Mouse (Mus musculus): ENCODE measurements at regions not wholly inside any gene's neighbourhood (a gene's known extent, or its start where the extent isn't known, plus 50 kb on each side); places are given as distances from the start of the nearest gene placed in this dataset.
"Not testable (repeated sequence)": the region's sequence is repeated elsewhere in the genome, so short reads cannot be mapped to it uniquely, and the experiment has no call there.

DNA sequence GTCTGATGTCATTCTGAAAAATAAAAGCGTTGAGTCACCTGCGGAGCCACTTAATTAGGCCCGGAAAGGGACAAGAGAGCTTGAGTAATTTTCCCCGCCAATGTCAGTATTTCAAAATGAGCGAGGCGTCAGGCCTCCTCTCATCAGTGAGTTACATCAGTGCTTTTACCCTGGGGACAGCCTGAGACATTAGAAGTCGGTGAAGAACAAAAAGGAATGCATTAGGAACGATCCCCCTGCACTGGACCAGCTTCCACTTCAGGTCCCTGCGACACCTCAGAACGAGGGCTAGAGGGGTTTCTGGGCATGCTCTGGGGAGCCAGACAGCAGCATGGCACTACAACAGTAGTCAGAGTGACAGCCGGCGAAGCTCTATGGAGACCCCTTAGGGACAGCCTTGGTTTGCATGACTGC is 162.3 kb downstream of the Bcl2l11 start:
- Histone ChIP-seq H3K36me3 (ENCODE audit: control insufficient read depth, insufficient read depth, low read length) (no peaks in the 10 kb centered on the region), H3K4me2 (replicated peaks; ENCODE audit: low read depth, low read length) (no peak overlapping the region; the same call in 1 of the 2 replicates), H3K27me3 (ENCODE audit: control insufficient read depth, insufficient read depth, low read length) (no peaks in the 10 kb centered on the region), H3K9ac (ENCODE audit: low read depth, low read length) (no peak overlapping the region), H3K9me3 (ENCODE audit: control insufficient read depth, low read length) (no peaks in the 10 kb centered on the region), H3K27ac (ENCODE audit: low read depth, low read length) (0 out of 2 replicates have a peak overlapping the region, but pooled peaks have one; percentile 0), H3K4me3 (ENCODE audit: low read depth, low read length) (no peak overlapping the region), H3K4me1 (replicated peaks; ENCODE audit: control insufficient read depth, insufficient read depth, low read length) (peaks cover 2% of the 10 kb centered on the region; the same call in 1 of the 2 replicates)
- ATAC-seq (ENCODE audit: low FRiP score) (peak; percentile 49; the same call in 1 of the 2 replicates), DNase-seq (ENCODE audit: low spot score) (peak; percentile 18)
- 38% methylated on average over 12 of the region's 12 CpGs for WGBS

GRCm38 (mm10) chr2:128290609-128291008 is 164.8 kb downstream of the Bcl2l11 start:
- 92% methylated on average over 3 of the region's 3 CpGs for WGBS
- Histone ChIP-seq H3K36me3 (ENCODE audit: control insufficient read depth, insufficient read depth, low read length) (no peaks in the 10 kb centered on the region), H3K4me2 (replicated peaks; ENCODE audit: low read depth, low read length) (no peak overlapping the region), H3K4me3 (ENCODE audit: low read depth, low read length) (no peak overlapping the region), H3K4me1 (replicated peaks; ENCODE audit: control insufficient read depth, insufficient read depth, low read length) (peaks cover 2% of the 10 kb centered on the region; the same call in 1 of the 2 replicates), H3K9me3 (ENCODE audit: control insufficient read depth, low read length) (no peaks in the 10 kb centered on the region), H3K9ac (ENCODE audit: low read depth, low read length) (no peak overlapping the region), H3K27me3 (ENCODE audit: control insufficient read depth, insufficient read depth, low read length) (no peaks in the 10 kb centered on the region), H3K27ac (ENCODE audit: low read depth, low read length) (no peak overlapping the region)
- ATAC-seq (ENCODE audit: low FRiP score) (no peak), DNase-seq (ENCODE audit: low spot score) (no peak)

GRCm38 (mm10) chr2:128294610-128295009 is 168.8 kb downstream of the Bcl2l11 start:
- 73% methylated on average over 3 of the region's 3 CpGs for WGBS
- Histone ChIP-seq H3K27me3 (ENCODE audit: control insufficient read depth, insufficient read depth, low read length) (no peaks in the 10 kb centered on the region), H3K27ac (ENCODE audit: low read depth, low read length) (no peak overlapping the region), H3K4me2 (replicated peaks; ENCODE audit: low read depth, low read length) (no peak overlapping the region), H3K9me3 (ENCODE audit: control insufficient read depth, low read length) (no peaks in the 10 kb centered on the region), H3K4me1 (replicated peaks; ENCODE audit: control insufficient read depth, insufficient read depth, low read length) (no peaks in the 10 kb centered on the region), H3K36me3 (ENCODE audit: control insufficient read depth, insufficient read depth, low read length) (no peaks in the 10 kb centered on the region), H3K9ac (ENCODE audit: low read depth, low read length) (no peak overlapping the region), H3K4me3 (ENCODE audit: low read depth, low read length) (no peak overlapping the region)
- DNase-seq (ENCODE audit: low spot score) (no peak), ATAC-seq (ENCODE audit: low FRiP score) (no peak)

DNA sequence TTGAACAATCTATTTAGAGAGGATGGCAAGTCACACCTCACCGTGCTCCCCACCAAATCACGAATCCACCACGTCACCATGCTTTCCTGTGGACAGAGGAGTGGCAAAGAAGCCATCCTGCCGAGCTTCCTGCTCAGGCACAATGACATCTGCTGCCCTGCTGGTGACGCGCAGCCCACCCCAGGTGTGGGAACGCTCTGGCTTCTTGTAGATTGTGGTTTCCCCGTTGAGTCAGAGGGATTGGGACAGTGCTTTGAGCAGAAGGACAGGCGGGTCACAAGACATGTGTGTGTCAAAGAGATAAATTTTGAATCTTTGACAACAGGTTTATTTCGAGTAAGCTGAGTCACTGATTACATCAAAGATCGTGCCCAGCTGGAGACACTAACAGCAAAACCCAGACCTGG is 169.2 kb downstream of the Bcl2l11 start:
- Histone ChIP-seq H3K4me2 (replicated peaks; ENCODE audit: low read depth, low read length) (no peak overlapping the region), H3K27me3 (ENCODE audit: control insufficient read depth, insufficient read depth, low read length) (no peaks in the 10 kb centered on the region), H3K36me3 (ENCODE audit: control insufficient read depth, insufficient read depth, low read length) (no peaks in the 10 kb centered on the region), H3K9me3 (ENCODE audit: control insufficient read depth, low read length) (no peaks in the 10 kb centered on the region), H3K27ac (ENCODE audit: low read depth, low read length) (no peak overlapping the region), H3K4me3 (ENCODE audit: low read depth, low read length) (no peak overlapping the region), H3K9ac (ENCODE audit: low read depth, low read length) (no peak overlapping the region), H3K4me1 (replicated peaks; ENCODE audit: control insufficient read depth, insufficient read depth, low read length) (no peaks in the 10 kb centered on the region)
- no peak for ATAC-seq (ENCODE audit: low FRiP score)
- no peak for DNase-seq (ENCODE audit: low spot score)
- 77% methylated on average over 11 of the region's 11 CpGs for WGBS

DNA sequence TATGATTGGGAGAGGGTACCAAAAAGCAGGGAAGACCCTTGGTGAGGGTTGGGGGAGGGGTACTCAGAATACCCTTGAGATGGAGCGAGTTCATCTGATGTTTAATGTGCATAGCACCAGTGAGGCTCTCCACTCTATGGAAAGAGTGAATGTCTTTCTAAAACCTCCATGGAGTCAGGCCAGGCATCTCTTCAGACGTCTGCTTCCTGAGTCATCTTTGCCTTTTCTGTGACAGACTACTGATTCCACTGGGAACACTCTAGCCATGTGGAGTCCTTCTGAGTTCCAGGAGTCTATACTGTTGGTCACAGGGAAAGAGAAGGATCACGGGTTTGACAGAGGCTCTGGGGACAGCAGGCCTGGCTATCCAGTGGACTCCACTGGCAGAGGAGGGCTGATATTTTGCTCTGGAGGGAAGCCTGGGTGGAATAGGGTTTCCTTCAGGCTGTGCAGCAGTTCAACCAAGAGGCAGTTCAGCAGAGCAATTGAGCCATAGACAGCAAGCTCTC is 169.9 kb downstream of the Bcl2l11 start:
- no peaks in the 10 kb centered on the region for H3K36me3 ChIP-seq (ENCODE audit: control insufficient read depth, insufficient read depth, low read length)
- H3K9me3 ChIP-seq (ENCODE audit: control insufficient read depth, low read length): no peaks in the 10 kb centered on the region
- WGBS: 70% methylated on average over 3 of the region's 3 CpGs
- no peak overlapping the region for H3K27ac ChIP-seq (ENCODE audit: low read depth, low read length)
- no peak overlapping the region for H3K4me3 ChIP-seq (ENCODE audit: low read depth, low read length)
- ATAC-seq (ENCODE audit: low FRiP score) (no peak), DNase-seq (ENCODE audit: low spot score) (no peak)
- no peaks in the 10 kb centered on the region for H3K27me3 ChIP-seq (ENCODE audit: control insufficient read depth, insufficient read depth, low read length)
- no peak overlapping the region for H3K9ac ChIP-seq (ENCODE audit: low read depth, low read length)
- no peaks in the 10 kb centered on the region for H3K4me1 ChIP-seq (replicated peaks; ENCODE audit: control insufficient read depth, insufficient read depth, low read length)
- H3K4me2 ChIP-seq (replicated peaks; ENCODE audit: low read depth, low read length): no peak overlapping the region

DNA sequence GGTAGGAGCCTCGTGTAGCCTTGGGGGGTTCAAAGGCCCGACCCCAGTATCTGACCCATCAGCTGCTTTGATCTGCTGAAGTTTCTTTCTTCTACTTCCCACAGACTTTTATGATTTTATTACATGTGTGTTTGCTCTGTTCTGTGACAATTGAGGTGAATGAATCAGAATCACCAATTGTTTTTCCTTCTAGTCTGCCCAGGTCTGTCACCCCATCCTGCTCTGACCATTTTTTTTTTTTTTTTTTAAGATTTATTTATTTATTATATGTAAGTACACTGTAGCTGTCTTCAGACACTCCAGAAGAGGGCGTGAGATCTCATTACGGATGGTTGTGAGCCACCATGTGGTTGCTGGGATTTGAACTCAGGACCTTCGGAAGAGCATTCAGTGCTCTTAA is 170.6 kb downstream of the Bcl2l11 start:
- not testable (repeated sequence) for H3K36me3 ChIP-seq (ENCODE audit: control insufficient read depth, insufficient read depth, low read length); H3K9ac ChIP-seq (ENCODE audit: low read depth, low read length); H3K9me3 ChIP-seq (ENCODE audit: control insufficient read depth, low read length); ATAC-seq (ENCODE audit: low FRiP score); H3K27me3 ChIP-seq (ENCODE audit: control insufficient read depth, insufficient read depth, low read length); H3K4me3 ChIP-seq (ENCODE audit: low read depth, low read length); H3K4me2 ChIP-seq (replicated peaks; ENCODE audit: low read depth, low read length); DNase-seq (ENCODE audit: low spot score); H3K27ac ChIP-seq (ENCODE audit: low read depth, low read length); H3K4me1 ChIP-seq (replicated peaks; ENCODE audit: control insufficient read depth, insufficient read depth, low read length)
- WGBS: 81% methylated on average over 5 of the region's 5 CpGs

DNA sequence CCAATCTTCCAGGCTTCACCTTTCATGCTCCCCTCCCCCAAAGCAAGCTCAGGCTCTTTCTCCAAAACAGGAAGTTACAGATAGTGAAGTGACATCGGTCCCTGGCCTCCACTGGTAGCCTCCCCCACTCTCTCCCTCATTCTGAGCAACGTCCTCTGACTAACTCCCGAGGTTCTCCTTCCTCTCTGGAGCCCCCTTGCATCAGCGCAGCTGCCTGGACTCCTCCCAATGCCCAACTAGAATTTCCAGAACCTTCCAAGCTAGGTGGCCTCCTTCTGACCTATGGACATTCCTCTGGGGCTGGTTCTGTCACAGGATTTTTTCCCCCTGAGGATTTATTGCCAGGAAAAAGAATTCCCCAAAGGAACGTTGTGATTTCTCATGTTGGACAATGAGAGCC is 171.1 kb downstream of the Bcl2l11 start:
- no peak overlapping the region for H3K4me2 ChIP-seq (replicated peaks; ENCODE audit: low read depth, low read length)
- no peaks in the 10 kb centered on the region for H3K27me3 ChIP-seq (ENCODE audit: control insufficient read depth, insufficient read depth, low read length)
- H3K9me3 ChIP-seq (ENCODE audit: control insufficient read depth, low read length): no peaks in the 10 kb centered on the region
- H3K36me3 ChIP-seq (ENCODE audit: control insufficient read depth, insufficient read depth, low read length): no peaks in the 10 kb centered on the region
- DNase-seq (ENCODE audit: low spot score) (no peak), ATAC-seq (ENCODE audit: low FRiP score) (no peak)
- H3K4me1 ChIP-seq (replicated peaks; ENCODE audit: control insufficient read depth, insufficient read depth, low read length): no peaks in the 10 kb centered on the region
- WGBS: 58% methylated on average over 5 of the region's 5 CpGs
- no peak overlapping the region for H3K27ac ChIP-seq (ENCODE audit: low read depth, low read length)
- no peak overlapping the region for H3K4me3 ChIP-seq (ENCODE audit: low read depth, low read length)
- no peak overlapping the region for H3K9ac ChIP-seq (ENCODE audit: low read depth, low read length)

DNA sequence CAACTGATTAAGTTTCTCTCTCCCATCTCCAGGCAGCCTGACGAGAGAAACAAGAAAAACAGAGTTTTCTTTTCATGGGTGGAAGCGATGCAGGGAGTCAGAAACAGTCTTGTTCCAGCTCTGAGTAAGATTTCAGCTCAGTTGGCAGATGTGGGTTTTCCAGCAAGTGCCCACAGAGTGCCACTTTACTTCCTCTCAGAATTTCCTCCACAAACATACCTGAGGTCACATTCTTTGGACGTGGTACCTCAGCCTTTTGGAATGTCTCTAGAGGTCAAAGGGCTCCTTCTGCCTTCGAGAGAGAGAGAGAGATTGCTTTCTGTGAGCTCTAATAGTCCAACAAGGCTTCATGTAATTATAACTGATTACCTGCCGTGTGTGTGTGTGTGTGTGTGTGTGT is 172.0 kb downstream of the Bcl2l11 start:
- Histone ChIP-seq H3K27ac (ENCODE audit: low read depth, low read length) (no peak overlapping the region), H3K9ac (ENCODE audit: low read depth, low read length) (no peak overlapping the region), H3K27me3 (ENCODE audit: control insufficient read depth, insufficient read depth, low read length) (no peaks in the 10 kb centered on the region), H3K4me1 (replicated peaks; ENCODE audit: control insufficient read depth, insufficient read depth, low read length) (no peaks in the 10 kb centered on the region), H3K36me3 (ENCODE audit: control insufficient read depth, insufficient read depth, low read length) (no peaks in the 10 kb centered on the region), H3K4me2 (replicated peaks; ENCODE audit: low read depth, low read length) (no peak overlapping the region), H3K9me3 (ENCODE audit: control insufficient read depth, low read length) (no peaks in the 10 kb centered on the region), H3K4me3 (ENCODE audit: low read depth, low read length) (no peak overlapping the region)
- ATAC-seq (ENCODE audit: low FRiP score): no peak
- no peak for DNase-seq (ENCODE audit: low spot score)
- WGBS: 60% methylated on average over 5 of the region's 5 CpGs

DNA sequence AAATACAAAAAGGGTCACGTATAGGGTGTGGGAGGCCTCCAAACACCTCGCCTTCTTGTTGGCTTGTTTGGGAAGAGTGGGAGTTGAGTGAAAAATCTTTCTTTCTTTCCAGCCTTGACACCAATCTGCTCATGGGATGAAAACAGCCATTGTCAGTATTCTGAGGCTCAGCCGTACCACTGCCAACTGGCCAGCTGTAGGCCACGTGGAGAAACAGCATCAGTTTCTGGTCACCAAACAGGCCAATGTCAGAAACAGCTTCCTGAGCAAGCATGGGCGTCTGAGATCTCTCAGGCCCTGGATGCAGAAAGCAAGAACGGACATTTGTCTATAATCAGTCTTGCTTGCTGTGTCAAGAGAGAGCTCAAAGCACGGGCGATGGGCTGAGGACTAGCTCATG is 173.2 kb downstream of the Bcl2l11 start:
- Histone ChIP-seq H3K9ac (ENCODE audit: low read depth, low read length) (no peak overlapping the region), H3K27ac (ENCODE audit: low read depth, low read length) (no peak overlapping the region), H3K4me3 (ENCODE audit: low read depth, low read length) (no peak overlapping the region), H3K9me3 (ENCODE audit: control insufficient read depth, low read length) (no peaks in the 10 kb centered on the region), H3K4me2 (replicated peaks; ENCODE audit: low read depth, low read length) (no peak overlapping the region), H3K36me3 (ENCODE audit: control insufficient read depth, insufficient read depth, low read length) (no peaks in the 10 kb centered on the region), H3K27me3 (ENCODE audit: control insufficient read depth, insufficient read depth, low read length) (no peaks in the 10 kb centered on the region), H3K4me1 (replicated peaks; ENCODE audit: control insufficient read depth, insufficient read depth, low read length) (no peaks in the 10 kb centered on the region)
- ATAC-seq (ENCODE audit: low FRiP score) (no peak), DNase-seq (ENCODE audit: low spot score) (no peak)
- WGBS: 90% methylated on average over 8 of the region's 8 CpGs

Data from hindbrain, embryonic 11.5 days (tissue).